Mouse (Mus musculus) lung, adult 2 months (tissue): ENCODE results near the gene Vmn2r46. TPM values are rescaled to one million over a fixed set of nuclear protein-coding genes. Genes with fewer than 3 reads are reported as not detected.
"Not testable (repeated sequence)": the region's sequence is repeated elsewhere in the genome, so short reads cannot be mapped to it uniquely, and the experiment has no call there.

Experiments
- DNase-seq: peaks from one replicate; pipeline ENCODE4 v3.0.0; 2022
- H3K4me1 ChIP-seq: fragments of 200-500 bp; 2 replicates; pipeline ENCODE4 v1.6.1; 2011; ENCODE audit warnings: low read length; ENCODE audit not compliant: control insufficient read depth, insufficient read depth
- H3K4me3 ChIP-seq: fragments of 200-500 bp; replicated peaks from 2 replicates; pipeline ENCODE3; 2011; ENCODE audit warnings: low read depth, mild to moderate bottlenecking, control low read depth, low read length; ENCODE audit errors: extremely low read depth
- WGBS: fragments of 180-500 bp; shearing (Covaris S2); methylation state at CpG from one replicate; pipeline ENCODE4 v1.1.7; 2018; 5-methylcytosine and 5-hydroxymethylcytosine counted together
- polyA plus RNA-seq: library from polyadenylated mRNA; depleted of rRNA; stranded (reverse); fragments of >200 nt; gene quantifications from 2 replicates; pipeline ENCODE4 v1.2.3, GENCODE M21; 2012; rRNA removed

Gene Vmn2r46
- not detected in 2 replicates for polyA plus RNA-seq

- WGBS = no CpG with 5 or more reads among the region's 1 CpGs
- H3K4me3 ChIP-seq, H3K4me1 ChIP-seq, DNase-seq: not testable (repeated sequence)
Observed at GRCm38 (mm10) chr7:9770471-9770870, at the start of gene Vmn2r46. TSS of gene Vmn2r46 (minus strand) at chr7:9770571.

Other genes starting within 250 kb of the Vmn2r46 start
- gene Vmn2r47, start 70.8 kb upstream of the Vmn2r46 start, polyA plus RNA-seq = not detected in 2 replicates
- gene Vmn2r48, start 183.0 kb upstream of the Vmn2r46 start, polyA plus RNA-seq = not detected in 2 replicates
- gene Vmn2r49, start 221.7 kb upstream of the Vmn2r46 start, polyA plus RNA-seq = not detected in 2 replicates